Mouse (Mus musculus): ENCODE data around the gene Dag1. TPM values are rescaled to one million over a fixed set of nuclear protein-coding genes. Genes with fewer than 3 reads are reported as not detected.

Gene Dag1
- polyA plus RNA-seq, 1 experiment, result 102 TPM

GRCm38 (mm10) chr9:108263131-108263681 lies 552 bp downstream of the Dag1 start:
- peaks cover 13% of the 10 kb centered on the region for H3K4me1 ChIP-seq (ENCODE audit: control insufficient read depth, insufficient read depth, low read length)
- no peak for TF ChIP-seq CTCF (IDR thresholded peaks at IDR 0.05; ENCODE audit: borderline replicate concordance, insufficient read depth, low read length)
- TF ChIP-seq POLR2A (IDR thresholded peaks at IDR 0.05; ENCODE audit: low read depth, low read length), result no peak

GRCm38 (mm10) chr9:108262494-108263049 lies 1.2 kb downstream of the Dag1 start:
- peak overlapping the region; percentile 73 for H3K27ac ChIP-seq (ENCODE audit: insufficient read depth, low read length)

More at GRCm38 (mm10) chr9:108263131-108263681, 552 bp downstream of the Dag1 start:
- Histone ChIP-seq H3K4me3 (ENCODE audit: insufficient read depth, low read length) (peak overlapping the region; percentile 97), H3K27ac (ENCODE audit: insufficient read depth, low read length) (peak overlapping the region; percentile 73)

GRCm38 (mm10) chr9:108261865-108262264 lies 1.9 kb downstream of the Dag1 start:
- Histone ChIP-seq H3K4me3 (ENCODE audit: insufficient read depth, low read length) (peak overlapping the region; percentile 97; the same call in 1 of the 2 replicates), H3K27ac (ENCODE audit: insufficient read depth, low read length) (no peak overlapping the region), H3K4me1 (ENCODE audit: control insufficient read depth, insufficient read depth, low read length) (peaks cover 13% of the 10 kb centered on the region)
- TF ChIP-seq POLR2A (IDR thresholded peaks at IDR 0.05; ENCODE audit: low read depth, low read length), result no peak
- no peak for TF ChIP-seq CTCF (IDR thresholded peaks at IDR 0.05; ENCODE audit: borderline replicate concordance, insufficient read depth, low read length)

More at GRCm38 (mm10) chr9:108262494-108263049, 1.2 kb downstream of the Dag1 start:
- Histone ChIP-seq H3K4me3 (ENCODE audit: insufficient read depth, low read length) (peak overlapping the region; percentile 97), H3K4me1 (ENCODE audit: control insufficient read depth, insufficient read depth, low read length) (peaks cover 13% of the 10 kb centered on the region)
- TF ChIP-seq POLR2A (IDR thresholded peaks at IDR 0.05; ENCODE audit: low read depth, low read length) (no peak; the same call in 1 of the 2 replicates), CTCF (IDR thresholded peaks at IDR 0.05; ENCODE audit: borderline replicate concordance, insufficient read depth, low read length) (no peak)

GRCm38 (mm10) chr9:108260526-108260925 lies 3.2 kb downstream of the Dag1 start:
- H3K4me3 ChIP-seq (ENCODE audit: insufficient read depth, low read length), result no peak overlapping the region
- peaks cover 13% of the 10 kb centered on the region for H3K4me1 ChIP-seq (ENCODE audit: control insufficient read depth, insufficient read depth, low read length)
- no peak overlapping the region for H3K27ac ChIP-seq (ENCODE audit: insufficient read depth, low read length)
- TF ChIP-seq POLR2A (IDR thresholded peaks at IDR 0.05; ENCODE audit: low read depth, low read length), result no peak
- TF ChIP-seq CTCF (IDR thresholded peaks at IDR 0.05; ENCODE audit: borderline replicate concordance, insufficient read depth, low read length), result no peak

- H3K4me1 ChIP-seq (ENCODE audit: control insufficient read depth, insufficient read depth, low read length), result no peaks in the 10 kb centered on the region
- no peak overlapping the region for H3K4me3 ChIP-seq (ENCODE audit: insufficient read depth, low read length)
- no peak for TF ChIP-seq CTCF (IDR thresholded peaks at IDR 0.05; ENCODE audit: borderline replicate concordance, insufficient read depth, low read length)
- no peak for TF ChIP-seq POLR2A (IDR thresholded peaks at IDR 0.05; ENCODE audit: low read depth, low read length)
- no peak overlapping the region for H3K27ac ChIP-seq (ENCODE audit: insufficient read depth, low read length)
Observed at GRCm38 (mm10) chr9:108252766-108253165, 11.0 kb downstream of the Dag1 start.

- TF ChIP-seq POLR2A (IDR thresholded peaks at IDR 0.05; ENCODE audit: low read depth, low read length), result no peak
- TF ChIP-seq CTCF (IDR thresholded peaks at IDR 0.05; ENCODE audit: borderline replicate concordance, insufficient read depth, low read length), result no peak
- no peak overlapping the region for H3K27ac ChIP-seq (ENCODE audit: insufficient read depth, low read length)
- no peak overlapping the region for H3K4me3 ChIP-seq (ENCODE audit: insufficient read depth, low read length)
- no peaks in the 10 kb centered on the region for H3K4me1 ChIP-seq (ENCODE audit: control insufficient read depth, insufficient read depth, low read length)
Observed at GRCm38 (mm10) chr9:108251877-108252276, 11.9 kb downstream of the Dag1 start.

- Histone ChIP-seq H3K4me1 (ENCODE audit: control insufficient read depth, insufficient read depth, low read length) (no peaks in the 10 kb centered on the region), H3K27ac (ENCODE audit: insufficient read depth, low read length) (no peak overlapping the region), H3K4me3 (ENCODE audit: insufficient read depth, low read length) (no peak overlapping the region)
- TF ChIP-seq POLR2A (IDR thresholded peaks at IDR 0.05; ENCODE audit: low read depth, low read length) (no peak), CTCF (IDR thresholded peaks at IDR 0.05; ENCODE audit: borderline replicate concordance, insufficient read depth, low read length) (no peak)
Observed at GRCm38 (mm10) chr9:108248957-108249356, 14.8 kb downstream of the Dag1 start.

- H3K4me1 ChIP-seq (ENCODE audit: control insufficient read depth, insufficient read depth, low read length), result 0 out of 2 replicates have a peak, but pooled peaks cover 4% of the 10 kb centered on the region
- no peak overlapping the region for H3K27ac ChIP-seq (ENCODE audit: insufficient read depth, low read length)
- no peak overlapping the region for H3K4me3 ChIP-seq (ENCODE audit: insufficient read depth, low read length)
- no peak for TF ChIP-seq POLR2A (IDR thresholded peaks at IDR 0.05; ENCODE audit: low read depth, low read length)
- TF ChIP-seq CTCF (IDR thresholded peaks at IDR 0.05; ENCODE audit: borderline replicate concordance, insufficient read depth, low read length), result no peak
Observed at GRCm38 (mm10) chr9:108244984-108245383, 18.8 kb downstream of the Dag1 start.

GRCm38 (mm10) chr9:108244540-108244939 lies 19.2 kb downstream of the Dag1 start:
- no peak overlapping the region for H3K4me3 ChIP-seq (ENCODE audit: insufficient read depth, low read length)
- no peak overlapping the region for H3K27ac ChIP-seq (ENCODE audit: insufficient read depth, low read length)
- TF ChIP-seq CTCF (IDR thresholded peaks at IDR 0.05; ENCODE audit: borderline replicate concordance, insufficient read depth, low read length) (no peak), POLR2A (IDR thresholded peaks at IDR 0.05; ENCODE audit: low read depth, low read length) (no peak)
- H3K4me1 ChIP-seq (ENCODE audit: control insufficient read depth, insufficient read depth, low read length), result peaks cover 6% of the 10 kb centered on the region; the same call in 1 of the 2 replicates

- Histone ChIP-seq H3K27ac (ENCODE audit: insufficient read depth, low read length) (peak overlapping the region; percentile 92), H3K4me1 (ENCODE audit: control insufficient read depth, insufficient read depth, low read length) (peaks cover 9% of the 10 kb centered on the region), H3K4me3 (ENCODE audit: insufficient read depth, low read length) (no peak overlapping the region)
- TF ChIP-seq POLR2A (IDR thresholded peaks at IDR 0.05; ENCODE audit: low read depth, low read length) (no peak), CTCF (IDR thresholded peaks at IDR 0.05; ENCODE audit: borderline replicate concordance, insufficient read depth, low read length) (no peak)
Observed at GRCm38 (mm10) chr9:108239951-108240350, 23.8 kb downstream of the Dag1 start.
